Mouse (Mus musculus): Measurements from ENCODE around the gene Glod4.

DNA sequence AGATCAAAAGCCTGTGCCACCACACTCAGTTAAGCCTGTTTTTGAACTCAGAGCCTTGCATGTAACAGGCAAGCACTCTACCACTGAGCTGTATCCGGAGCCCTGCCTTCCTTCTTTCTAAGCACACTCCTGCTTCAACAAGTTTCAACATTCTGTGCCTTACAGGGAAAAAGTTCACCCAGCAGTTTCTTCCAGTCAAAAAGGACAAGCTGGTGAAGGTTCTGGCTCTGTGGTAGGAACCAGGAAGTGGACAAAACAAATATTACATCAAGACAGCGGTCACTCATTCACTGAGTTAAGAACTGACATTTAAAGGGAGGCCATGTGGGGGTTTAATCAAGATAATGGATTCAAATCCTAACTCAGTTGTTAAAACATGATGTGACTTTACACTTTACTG is 28.5 kb downstream of the Glod4 start:
- TF ChIP-seq CTCF (IDR thresholded peaks at IDR 0.05; ENCODE audit: low read depth), result no peak
- peak; percentile 54 for TF ChIP-seq EP300 (optimal IDR thresholded peaks at IDR 0.05)
